Mouse (Mus musculus) neural tube, embryonic 11.5 days (tissue): ENCODE results near the gene Crybg1. TPM values are rescaled to one million over a fixed set of nuclear protein-coding genes. Genes with fewer than 3 reads are reported as not detected.

ENCODE experiments used
- ATAC-seq: fragments of 200-750 bp; cut with Nextera tagmentation; 2 replicates; pipeline ENCODE4 v1.8.0; 2017; ENCODE audit warnings: moderate number of reproducible peaks, mild to moderate bottlenecking, moderate TSS enrichment, moderate library complexity; ENCODE audit not compliant: insufficient read depth, low FRiP score, low TSS enrichment
- DNase-seq: peaks from one replicate; pipeline ENCODE4 v3.0.0-alpha.2; 2015; ENCODE audit warnings: low spot score
- H3K27ac ChIP-seq: fragments of 300-500 bp; sonication (generic); 2 replicates; pipeline ENCODE4 v1.5.1; 2014; ENCODE audit warnings: low read depth, mild to moderate bottlenecking, low read length
- H3K27me3 ChIP-seq: fragments of 300-500 bp; sonication (generic); 2 replicates; pipeline ENCODE4 v1.6.1; 2014; ENCODE audit warnings: mild to moderate bottlenecking, low read length, mixed read lengths; ENCODE audit not compliant: control insufficient read depth, insufficient read depth
- H3K36me3 ChIP-seq: fragments of 300-500 bp; sonication (generic); 2 replicates; pipeline ENCODE4 v1.6.1; 2014; ENCODE audit warnings: mild to moderate bottlenecking, low read length, moderate library complexity, mixed read lengths; ENCODE audit not compliant: control insufficient read depth, insufficient read depth
- H3K4me1 ChIP-seq: fragments of 300-500 bp; sonication (generic); 2 replicates; pipeline ENCODE4 v1.6.1; 2014; ENCODE audit warnings: low read length, mixed read lengths; ENCODE audit not compliant: control insufficient read depth, insufficient read depth
- H3K4me2 ChIP-seq: fragments of 300-500 bp; sonication (generic); 2 replicates; pipeline ENCODE4 v1.6.1; 2014; ENCODE audit warnings: low read depth, mild to moderate bottlenecking, moderate library complexity
- H3K4me3 ChIP-seq: fragments of 300-500 bp; sonication (generic); 2 replicates; pipeline ENCODE4 v1.5.1; 2014; ENCODE audit warnings: low read depth, low read length
- H3K9ac ChIP-seq: fragments of 300-500 bp; sonication (generic); 2 replicates; pipeline ENCODE4 v1.6.1; 2014; ENCODE audit warnings: mild to moderate bottlenecking, low read length
- H3K9me3 ChIP-seq: fragments of 300-500 bp; sonication (generic); 2 replicates; pipeline ENCODE4 v1.6.1; 2016; ENCODE audit warnings: low read length; ENCODE audit not compliant: control insufficient read depth
- WGBS: fragments of 180-500 bp; shearing (Covaris S2); extraction: QIAGEN DNeasy Blood & Tissue Kit; methylation state at CpG from one replicate; pipeline ENCODE4 v1.1.7; 2014; 5-methylcytosine and 5-hydroxymethylcytosine counted together
- polyA plus RNA-seq: library from polyadenylated mRNA; unstranded; fragments of >200 nt; fragmentation: Nextera tagmentation; extraction: Ambion mirVana; gene quantifications from 2 replicates; pipeline ENCODE4 v1.2.1, GENCODE M21; 2014

The Crybg1 gene
- polyA plus RNA-seq, 1 experiment from 2014 or later: 0.05 TPM

DNA sequence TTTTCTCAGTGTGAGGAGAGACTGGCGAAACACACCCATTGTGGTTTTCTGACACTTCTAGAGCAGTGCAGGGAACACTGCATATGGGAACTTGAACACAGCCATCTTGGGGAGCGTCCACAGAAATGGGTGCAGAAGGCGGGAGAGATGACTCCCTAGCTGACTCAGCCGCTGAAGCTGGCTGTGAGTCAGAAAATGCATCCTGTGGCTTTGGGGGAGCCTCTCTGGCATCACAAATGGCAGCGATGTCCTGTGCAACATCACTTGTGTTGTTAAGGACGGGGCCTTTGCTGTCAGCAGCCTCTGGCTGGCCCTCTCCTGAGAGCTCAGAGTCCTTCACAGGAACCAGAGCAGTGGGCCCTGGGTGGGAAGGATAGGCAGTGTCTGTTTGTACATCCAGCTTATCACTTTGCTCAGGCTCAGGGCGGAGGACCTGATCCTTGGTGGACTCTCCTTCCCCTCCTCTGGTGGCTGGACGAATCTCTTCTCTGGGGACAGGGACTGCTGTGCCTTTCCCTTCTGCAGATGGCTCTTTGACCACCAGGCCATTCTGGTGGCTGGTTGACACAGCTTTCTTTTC, 150.1 kb downstream of the Crybg1 start:
- Histone ChIP-seq H3K9ac (no peak overlapping the region), H3K4me1 (peaks cover 6% of the 10 kb centered on the region; the same call in 1 of the 2 replicates), H3K36me3 (no peaks in the 10 kb centered on the region), H3K9me3 (no peaks in the 10 kb centered on the region), H3K27ac (no peak overlapping the region), H3K27me3 (peaks cover 23% of the 10 kb centered on the region), H3K4me2 (no peak overlapping the region), H3K4me3 (no peak overlapping the region)
- no peak for DNase-seq
- ATAC-seq: no peak
- 79% methylated on average over 8 of the region's 8 CpGs for WGBS

DNA sequence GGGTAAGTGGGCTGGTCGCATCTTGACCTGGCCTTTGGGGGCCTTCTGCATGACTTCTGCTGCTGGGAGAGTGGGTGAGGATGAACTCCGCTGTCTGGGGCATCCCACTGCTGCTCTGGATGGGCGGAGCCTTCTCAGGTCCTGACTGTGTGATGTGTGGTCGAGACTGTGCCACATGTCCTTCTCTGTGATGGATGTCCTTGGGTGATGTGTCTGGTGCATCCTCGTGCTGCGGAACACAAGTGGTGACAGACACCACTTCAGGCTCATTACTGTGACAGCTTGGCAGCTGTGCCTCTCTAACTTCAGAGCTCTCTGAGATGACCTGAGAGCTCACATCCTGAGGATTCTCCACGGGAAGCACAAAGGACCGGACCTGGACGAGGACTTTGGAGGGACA, 150.6 kb downstream of the Crybg1 start:
- Histone ChIP-seq H3K9me3 (no peaks in the 10 kb centered on the region), H3K36me3 (no peaks in the 10 kb centered on the region), H3K4me3 (no peak overlapping the region), H3K4me2 (no peak overlapping the region), H3K4me1 (peaks cover 6% of the 10 kb centered on the region; the same call in 1 of the 2 replicates), H3K27ac (no peak overlapping the region), H3K27me3 (peaks cover 17% of the 10 kb centered on the region), H3K9ac (no peak overlapping the region)
- DNase-seq (no peak), ATAC-seq (no peak)
- 68% methylated on average over 9 of the region's 9 CpGs for WGBS

DNA sequence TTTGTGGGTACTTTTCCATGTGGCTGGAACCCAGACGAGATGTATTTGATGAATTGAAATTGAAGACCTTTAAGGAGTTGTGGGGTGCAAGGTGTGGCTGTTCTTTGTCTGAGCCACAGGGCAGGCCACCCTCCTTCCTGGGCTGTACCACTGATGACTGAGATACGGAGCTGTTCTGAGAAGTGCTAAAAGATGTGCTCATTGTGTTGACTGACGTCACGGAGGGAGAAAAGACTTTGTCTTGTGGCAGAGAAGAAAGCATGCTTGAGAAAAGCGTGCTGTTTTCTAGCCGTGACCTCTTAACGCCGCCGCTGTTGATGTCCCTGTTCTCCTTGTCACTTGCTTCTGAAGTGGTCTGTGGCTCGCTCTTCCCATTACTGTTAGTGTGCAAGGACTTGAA, 151.4 kb downstream of the Crybg1 start:
- no peak overlapping the region for H3K4me2 ChIP-seq
- no peaks in the 10 kb centered on the region for H3K36me3 ChIP-seq
- no peaks in the 10 kb centered on the region for H3K9me3 ChIP-seq
- DNase-seq: no peak
- no peak overlapping the region for H3K27ac ChIP-seq
- H3K27me3 ChIP-seq: peaks cover 10% of the 10 kb centered on the region
- H3K9ac ChIP-seq: no peak overlapping the region
- H3K4me1 ChIP-seq: 0 out of 2 replicates have a peak, but pooled peaks cover 3% of the 10 kb centered on the region
- ATAC-seq: no peak
- no peak overlapping the region for H3K4me3 ChIP-seq
- whole genome bisulfite sequencing: 84% methylated on average over 10 of the region's 10 CpGs

DNA sequence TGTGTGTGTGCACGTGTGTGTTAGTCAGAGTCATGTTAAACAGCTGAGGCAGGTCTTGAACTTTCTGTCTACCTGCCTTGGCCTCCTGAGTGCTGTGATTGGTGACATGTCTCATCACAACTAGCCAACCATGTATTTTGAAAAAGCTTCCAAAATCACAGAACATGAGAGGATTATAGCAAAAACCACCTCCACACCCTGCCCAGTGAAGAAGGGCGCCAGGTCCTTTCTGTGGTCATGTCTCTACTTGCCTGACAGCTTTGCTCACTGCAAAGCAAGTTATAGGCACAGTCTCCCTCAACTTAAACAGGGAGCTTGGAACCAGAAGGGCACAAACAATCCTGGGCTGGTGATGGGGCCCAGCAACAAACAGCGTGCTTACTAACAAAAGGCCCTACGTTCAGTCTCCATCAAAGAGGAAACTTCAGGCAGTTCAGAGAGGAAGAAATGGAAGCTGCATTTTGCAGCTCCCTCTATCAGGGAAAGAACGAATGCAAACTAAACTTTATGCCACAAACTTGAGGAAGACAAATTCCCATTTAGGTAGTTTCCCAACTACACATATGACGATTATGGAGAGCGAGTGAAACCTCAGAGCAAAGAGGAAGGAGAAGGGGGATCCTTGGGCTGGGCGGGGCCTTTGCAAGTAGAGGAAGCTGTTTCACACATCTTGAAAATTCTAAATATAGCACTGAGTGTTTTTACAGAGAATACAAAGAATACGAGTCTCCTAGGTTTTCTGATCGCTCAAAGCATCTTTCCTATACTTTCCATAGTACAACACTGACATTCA, 152.6 kb downstream of the Crybg1 start:
- Histone ChIP-seq H3K4me3 (no peak overlapping the region), H3K9me3 (no peaks in the 10 kb centered on the region), H3K4me2 (no peak overlapping the region), H3K4me1 (no peaks in the 10 kb centered on the region), H3K9ac (no peak overlapping the region), H3K27me3 (peaks cover 1% of the 10 kb centered on the region; the same call in 1 of the 2 replicates), H3K27ac (no peak overlapping the region), H3K36me3 (no peaks in the 10 kb centered on the region)
- DNase-seq (no peak), ATAC-seq (no peak)
- 82% methylated on average over 10 of the region's 10 CpGs for WGBS

DNA sequence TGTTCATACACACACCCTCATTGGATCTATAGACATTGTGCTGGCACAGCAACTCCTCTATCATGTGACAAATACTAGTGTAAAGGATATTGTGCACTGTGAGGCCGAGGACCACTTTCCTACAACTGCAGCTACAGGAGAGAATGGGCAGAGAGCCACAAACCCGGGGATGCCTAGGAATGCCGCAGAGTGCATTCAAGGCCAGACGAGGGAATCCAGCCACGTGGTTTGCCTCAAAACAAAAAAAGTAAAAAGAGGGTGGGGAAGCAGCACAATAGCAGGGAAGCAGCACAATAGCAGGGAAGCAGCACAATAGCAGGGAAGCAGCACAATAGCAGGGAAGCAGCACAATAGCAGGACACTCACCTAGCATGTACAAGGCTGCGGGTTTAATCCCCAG, 155.5 kb downstream of the Crybg1 start:
- no peaks in the 10 kb centered on the region for H3K36me3 ChIP-seq
- no peak overlapping the region for H3K27ac ChIP-seq
- no peaks in the 10 kb centered on the region for H3K4me1 ChIP-seq
- no peak overlapping the region for H3K4me3 ChIP-seq
- no peak overlapping the region for H3K4me2 ChIP-seq
- no peak for DNase-seq
- H3K9ac ChIP-seq: no peak overlapping the region
- no peak for ATAC-seq
- H3K9me3 ChIP-seq: no peaks in the 10 kb centered on the region
- 26% methylated on average over 6 of the region's 6 CpGs for WGBS
- H3K27me3 ChIP-seq: no peaks in the 10 kb centered on the region

DNA sequence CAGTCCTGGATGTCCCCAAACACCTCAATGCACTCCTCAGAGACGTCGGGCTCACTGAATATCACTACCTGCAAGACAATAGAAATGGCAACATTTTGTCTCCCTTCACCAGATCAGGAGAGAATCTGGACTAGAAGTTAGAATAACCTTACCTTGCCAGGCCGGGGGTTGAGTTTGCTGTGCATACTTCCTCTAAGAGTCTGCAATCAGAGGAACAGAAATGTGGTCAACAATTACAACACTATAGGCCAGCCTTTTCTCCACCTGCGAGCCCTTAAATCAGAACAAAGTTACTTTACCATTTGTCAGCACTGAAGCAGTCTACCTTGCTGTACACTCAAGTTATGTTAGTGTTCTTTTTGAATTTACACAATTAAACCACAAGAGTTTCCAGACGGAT, 156.1 kb downstream of the Crybg1 start:
- Histone ChIP-seq H3K27ac (no peak overlapping the region), H3K36me3 (no peaks in the 10 kb centered on the region), H3K4me1 (no peaks in the 10 kb centered on the region), H3K27me3 (no peaks in the 10 kb centered on the region), H3K9me3 (no peaks in the 10 kb centered on the region), H3K4me3 (no peak overlapping the region), H3K4me2 (no peak overlapping the region), H3K9ac (no peak overlapping the region)
- DNase-seq: no peak
- ATAC-seq: no peak
- 81% methylated on average over 5 of the region's 5 CpGs for WGBS

DNA sequence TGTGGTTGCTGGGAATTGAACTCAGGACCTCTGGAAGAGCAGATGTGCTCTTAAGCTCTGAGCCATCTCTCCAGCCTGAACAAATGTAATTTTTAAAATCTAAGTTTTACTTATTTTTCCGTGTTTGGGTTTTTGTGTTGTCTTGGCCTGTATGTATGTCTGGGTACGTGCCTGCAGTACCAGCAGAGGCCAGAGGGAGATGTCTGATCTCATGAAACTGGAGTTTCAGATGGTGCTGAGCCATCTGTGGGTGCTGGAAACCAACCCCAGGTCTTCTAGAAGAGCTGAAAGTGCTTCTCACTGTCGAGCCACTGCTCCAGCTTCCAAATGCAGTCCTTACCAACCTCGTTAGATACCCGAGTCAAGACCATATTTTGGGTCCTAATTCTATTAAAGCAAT, 157.4 kb downstream of the Crybg1 start:
- 94% methylated on average over 5 of the region's 5 CpGs for WGBS
- no peak for ATAC-seq
- no peak overlapping the region for H3K4me3 ChIP-seq

DNA sequence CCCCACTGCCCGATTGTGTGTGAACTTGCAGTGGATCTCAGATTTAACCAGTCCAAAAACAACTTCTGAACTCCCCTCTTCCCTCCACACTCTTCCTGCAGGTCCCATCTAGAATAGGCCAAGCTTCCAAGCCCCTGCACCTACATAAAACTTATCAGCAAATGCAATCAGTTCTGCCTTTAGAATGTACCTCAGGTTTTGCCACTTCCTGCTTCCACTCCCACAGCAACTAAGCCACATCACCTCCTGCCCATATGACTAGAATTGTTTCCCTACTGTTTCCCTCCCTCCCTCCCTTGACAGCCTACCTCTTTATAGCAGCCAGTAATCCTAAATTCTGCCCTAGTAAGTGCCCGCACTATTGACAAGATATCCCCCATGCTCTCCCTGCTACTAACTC, 164.8 kb downstream of the Crybg1 start:
- H3K9me3 ChIP-seq: no peaks in the 10 kb centered on the region
- no peak overlapping the region for H3K27ac ChIP-seq
- H3K4me3 ChIP-seq: no peak overlapping the region
- no peak for DNase-seq
- H3K4me1 ChIP-seq: no peaks in the 10 kb centered on the region
- no peak overlapping the region for H3K9ac ChIP-seq
- ATAC-seq: no peak
- H3K4me2 ChIP-seq: no peak overlapping the region
- H3K36me3 ChIP-seq: no peaks in the 10 kb centered on the region
- 93% methylated on average over 2 of the region's 2 CpGs for WGBS
- H3K27me3 ChIP-seq: no peaks in the 10 kb centered on the region

More for the DNA sequence above, 157.4 kb downstream of the Crybg1 start:
- no peak overlapping the region for H3K4me2 ChIP-seq
- H3K36me3 ChIP-seq: no peaks in the 10 kb centered on the region
- no peaks in the 10 kb centered on the region for H3K27me3 ChIP-seq
- no peak overlapping the region for H3K27ac ChIP-seq
- no peak for DNase-seq
- H3K9ac ChIP-seq: no peak overlapping the region
- H3K4me1 ChIP-seq: no peaks in the 10 kb centered on the region
- no peaks in the 10 kb centered on the region for H3K9me3 ChIP-seq

DNA sequence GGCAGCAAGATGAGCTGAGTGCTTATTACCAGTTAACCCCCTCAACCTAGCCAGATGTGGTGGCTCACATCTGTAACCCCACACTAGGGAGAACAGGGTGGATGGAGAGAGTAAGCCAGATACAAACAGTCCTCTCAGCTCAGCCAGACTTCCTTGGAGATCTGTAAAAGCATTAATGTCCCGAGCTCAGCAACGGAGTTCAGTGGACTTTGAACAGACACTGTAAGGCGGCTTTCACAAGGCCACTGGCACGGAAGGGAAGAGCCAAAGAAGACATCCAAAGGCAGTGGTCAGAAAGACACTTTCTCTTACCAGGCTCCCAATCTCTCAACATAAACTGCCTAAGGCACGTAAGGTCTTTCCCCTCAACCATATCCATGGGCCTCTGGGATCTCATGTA, 165.4 kb downstream of the Crybg1 start:
- Histone ChIP-seq H3K27me3 (no peaks in the 10 kb centered on the region), H3K27ac (no peak overlapping the region), H3K9ac (no peak overlapping the region), H3K4me1 (no peaks in the 10 kb centered on the region), H3K4me2 (no peak overlapping the region), H3K36me3 (no peaks in the 10 kb centered on the region), H3K9me3 (no peaks in the 10 kb centered on the region), H3K4me3 (no peak overlapping the region)
- DNase-seq (no peak), ATAC-seq (no peak)
- WGBS: 91% methylated on average over 5 of the region's 5 CpGs
